Mouse (Mus musculus) adipocyte (in vitro differentiated cells): Measurements from ENCODE around the gene Gpsm3.

ENCODE experiments used
- DNase-seq: peaks from one replicate; pipeline ENCODE4 v3.0.0-alpha.2; 2016; ENCODE audit warnings: low spot score

Gene Gpsm3

GRCm38 (mm10) chr17:34583397-34583796 lies 6.2 kb upstream of the Gpsm3 start:
- DNase-seq: no peak

- no peak for DNase-seq
These were observed 5.8 kb upstream of the Gpsm3 start for GRCm38 (mm10) chr17:34583819-34584218.

DNA sequence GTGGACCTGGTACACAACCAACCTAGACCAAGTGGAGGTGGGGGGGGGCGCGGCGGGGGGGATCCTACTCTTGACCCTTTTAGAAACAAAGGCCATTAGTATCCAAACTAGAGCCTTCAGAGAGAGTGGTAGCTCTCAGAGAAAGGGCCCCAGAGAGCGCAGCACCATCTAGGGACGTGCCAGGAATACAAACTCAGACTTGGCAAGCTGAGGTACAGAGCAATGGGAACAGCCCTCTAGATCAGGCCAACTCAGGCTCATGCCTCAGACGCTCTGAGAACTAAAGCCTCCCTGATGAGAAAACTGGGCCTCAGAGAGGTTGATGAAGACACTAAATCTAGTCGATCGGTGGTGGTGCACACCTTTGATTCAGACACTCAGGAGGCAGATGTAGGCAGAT lies 4.5 kb upstream of the Gpsm3 start:
- no peak for DNase-seq

- no peak for DNase-seq
These were observed 3.5 kb upstream of the Gpsm3 start for GRCm38 (mm10) chr17:34585877-34586771.

- DNase-seq: peak; percentile 55
These were observed 2.7 kb upstream of the Gpsm3 start for GRCm38 (mm10) chr17:34586796-34587422.

GRCm38 (mm10) chr17:34587423-34587811 lies 2.2 kb upstream of the Gpsm3 start:
- DNase-seq: peak; percentile 92

GRCm38 (mm10) chr17:34587814-34588213 lies 1.8 kb upstream of the Gpsm3 start:
- DNase-seq: peak; percentile 43

DNA sequence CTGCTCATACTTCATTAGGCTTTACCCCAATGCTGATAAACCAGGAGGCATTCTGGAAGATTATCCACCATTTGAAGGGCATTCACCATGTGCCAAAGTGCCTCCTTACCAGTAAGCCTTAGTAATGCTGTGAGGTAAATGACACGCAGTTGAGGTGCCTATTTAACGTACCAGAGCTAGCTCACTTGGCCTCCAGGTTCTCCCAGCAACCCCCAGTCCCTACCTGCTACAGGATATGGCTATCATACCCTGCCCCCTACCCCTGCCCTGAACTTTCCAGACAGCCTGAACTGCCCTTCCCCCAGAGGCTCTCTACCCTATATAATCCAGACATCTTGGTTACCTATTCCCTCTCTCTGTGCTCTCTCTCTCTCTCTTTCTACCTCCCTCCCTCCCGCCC lies 839 bp upstream of the Gpsm3 start:
- no peak for DNase-seq

- no peak for DNase-seq
These were observed 400 bp upstream of the Gpsm3 start for GRCm38 (mm10) chr17:34589206-34589605.

- no peak for DNase-seq
These were observed 765 bp downstream of the Gpsm3 start for GRCm38 (mm10) chr17:34590154-34590987.

- DNase-seq: no peak
These were observed 1.7 kb downstream of the Gpsm3 start, which contains the start of gene Pbx2 for GRCm38 (mm10) chr17:34591029-34591993. Gene Pbx2, plus strand, starts transcription at chr17:34591266.

DNA sequence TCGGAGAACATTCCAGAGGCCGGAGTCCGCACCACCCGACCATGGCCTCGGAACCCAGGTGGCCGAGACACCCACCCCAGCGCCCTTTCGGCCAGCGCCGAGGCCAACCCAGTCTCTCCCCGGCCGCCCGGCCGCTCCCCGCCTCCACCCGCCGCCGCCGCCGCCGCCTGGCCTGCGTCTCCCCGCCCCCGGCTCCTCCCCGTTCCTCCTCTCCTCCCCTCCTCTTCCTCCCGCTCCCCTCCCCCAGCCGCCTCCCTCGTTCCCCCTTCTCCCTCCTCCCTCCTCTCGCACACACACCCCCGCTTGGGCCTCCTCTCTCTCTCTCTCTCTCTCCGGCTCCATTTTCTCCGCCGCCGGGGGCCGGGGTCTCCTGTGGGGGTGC lies 2.4 kb downstream of the Gpsm3 start:
- peak; percentile 92 for DNase-seq

- peak; percentile 68 for DNase-seq
These were observed 3.3 kb downstream of the Gpsm3 start for GRCm38 (mm10) chr17:34592581-34593549.

- DNase-seq: no peak
These were observed 4.3 kb downstream of the Gpsm3 start for GRCm38 (mm10) chr17:34593752-34594525.

GRCm38 (mm10) chr17:34596098-34596497 lies 6.5 kb downstream of the Gpsm3 start:
- no peak for DNase-seq

DNA sequence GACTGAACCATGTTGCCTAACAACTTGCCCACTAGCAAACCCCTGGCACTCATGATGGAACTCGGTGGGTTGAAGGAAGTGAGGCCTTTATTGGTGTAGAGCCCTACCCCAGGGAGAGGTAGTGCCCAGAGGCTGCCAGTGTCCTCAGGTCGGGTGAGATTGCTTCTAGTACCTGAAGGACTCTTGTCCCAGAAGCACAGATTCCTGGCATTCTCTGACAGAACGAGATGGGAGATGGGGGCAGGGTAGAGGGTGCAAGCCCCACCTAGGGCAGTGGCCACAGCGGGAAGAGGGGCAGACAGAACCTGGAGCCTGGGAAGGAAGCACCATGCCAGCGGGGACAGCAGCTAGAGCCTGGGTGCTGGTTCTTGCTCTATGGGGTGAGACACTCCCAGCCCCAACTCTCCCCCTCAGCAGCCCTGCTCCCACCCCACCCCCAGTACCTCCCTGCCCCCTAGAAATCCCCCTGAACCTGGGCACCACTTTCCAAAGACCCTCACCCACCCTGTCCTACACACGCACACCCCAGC lies 8.0 kb downstream of the Gpsm3 start, which contains the start of gene Ager:
Gene Ager, plus strand, starts transcription at position 297 of the 530 bp plus-strand sequence.
- no peak for DNase-seq

DNA sequence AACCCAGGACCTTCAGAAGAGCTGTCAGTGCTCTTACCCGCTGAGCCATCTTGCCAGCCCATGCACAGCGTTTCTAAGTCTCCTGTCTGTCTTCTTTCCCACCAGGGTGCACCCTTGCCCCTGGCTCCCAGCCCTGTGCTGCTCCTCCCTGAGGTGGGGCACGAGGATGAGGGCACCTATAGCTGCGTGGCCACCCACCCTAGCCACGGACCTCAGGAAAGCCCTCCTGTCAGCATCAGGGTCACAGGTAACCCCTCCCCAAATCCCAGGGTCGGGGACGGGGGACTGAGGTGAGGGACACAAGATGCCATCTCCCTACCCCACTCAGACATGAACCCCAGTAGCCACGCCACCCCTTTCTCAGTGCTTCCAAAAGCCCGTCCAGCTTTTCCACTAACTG lies 10.3 kb downstream of the Gpsm3 start:
- DNase-seq: no peak

- no peak for DNase-seq
These were observed 12.2 kb downstream of the Gpsm3 start for GRCm38 (mm10) chr17:34601796-34602195.
